Mouse (Mus musculus) midbrain, embryonic 11.5 days (tissue): ENCODE measurements around the gene Cir1. TPM values are rescaled to one million over a fixed set of nuclear protein-coding genes. Genes with fewer than 3 reads are reported as not detected.

ENCODE experiments used
- ATAC-seq: fragments of 200-750 bp; cut with Nextera tagmentation; 2 replicates; pipeline ENCODE4 v1.8.0; 2017; ENCODE audit warnings: moderate TSS enrichment, moderate library complexity; ENCODE audit not compliant: low FRiP score
- DNase-seq: peaks from one replicate; pipeline ENCODE4 v3.0.0; 2015; ENCODE audit warnings: low spot score; ENCODE audit errors: missing footprints
- H3K27ac ChIP-seq: fragments of 300-500 bp; sonication (generic); 2 replicates; pipeline ENCODE4 v1.5.1; 2014; ENCODE audit warnings: low read depth, low read length
- H3K27me3 ChIP-seq: fragments of 300-500 bp; sonication (generic); 2 replicates; pipeline ENCODE4 v1.6.1; 2014; ENCODE audit warnings: mild to moderate bottlenecking, low read length, moderate library complexity, mixed read lengths; ENCODE audit not compliant: control insufficient read depth, insufficient read depth
- H3K36me3 ChIP-seq: fragments of 300-500 bp; sonication (generic); 2 replicates; pipeline ENCODE4 v1.6.1; 2014; ENCODE audit warnings: mild to moderate bottlenecking, low read length, moderate library complexity, mixed read lengths; ENCODE audit not compliant: control insufficient read depth, insufficient read depth
- H3K4me1 ChIP-seq: fragments of 300-500 bp; sonication (generic); 2 replicates; pipeline ENCODE4 v1.6.1; 2014; ENCODE audit warnings: low read length; ENCODE audit not compliant: control insufficient read depth, insufficient read depth
- H3K4me2 ChIP-seq: fragments of 300-500 bp; sonication (generic); 2 replicates; pipeline ENCODE4 v1.6.1; 2014; ENCODE audit warnings: mild to moderate bottlenecking, moderate library complexity
- H3K4me3 ChIP-seq: fragments of 300-500 bp; sonication (generic); 2 replicates; pipeline ENCODE4 v1.5.1; 2014; ENCODE audit warnings: low read depth, low read length
- H3K9ac ChIP-seq: fragments of 300-500 bp; sonication (generic); 2 replicates; pipeline ENCODE4 v1.6.1; 2014; ENCODE audit warnings: low read length
- H3K9me3 ChIP-seq: fragments of 300-500 bp; sonication (generic); 2 replicates; pipeline ENCODE4 v1.6.1; 2016; ENCODE audit warnings: low read length; ENCODE audit not compliant: control insufficient read depth
- WGBS: fragments of 180-500 bp; shearing (Covaris S2); extraction: QIAGEN DNeasy Blood & Tissue Kit; methylation state at CpG from one replicate; pipeline ENCODE4 v1.1.7; 2014; 5-methylcytosine and 5-hydroxymethylcytosine counted together
- polyA plus RNA-seq: library from polyadenylated mRNA; unstranded; fragments of >200 nt; fragmentation: Nextera tagmentation; extraction: Ambion mirVana; gene quantifications from 2 replicates; pipeline ENCODE4 v1.2.1, GENCODE M21; 2014

The Cir1 gene
- polyA plus RNA-seq, 1 experiment from 2014 or later: 21.4 TPM

DNA sequence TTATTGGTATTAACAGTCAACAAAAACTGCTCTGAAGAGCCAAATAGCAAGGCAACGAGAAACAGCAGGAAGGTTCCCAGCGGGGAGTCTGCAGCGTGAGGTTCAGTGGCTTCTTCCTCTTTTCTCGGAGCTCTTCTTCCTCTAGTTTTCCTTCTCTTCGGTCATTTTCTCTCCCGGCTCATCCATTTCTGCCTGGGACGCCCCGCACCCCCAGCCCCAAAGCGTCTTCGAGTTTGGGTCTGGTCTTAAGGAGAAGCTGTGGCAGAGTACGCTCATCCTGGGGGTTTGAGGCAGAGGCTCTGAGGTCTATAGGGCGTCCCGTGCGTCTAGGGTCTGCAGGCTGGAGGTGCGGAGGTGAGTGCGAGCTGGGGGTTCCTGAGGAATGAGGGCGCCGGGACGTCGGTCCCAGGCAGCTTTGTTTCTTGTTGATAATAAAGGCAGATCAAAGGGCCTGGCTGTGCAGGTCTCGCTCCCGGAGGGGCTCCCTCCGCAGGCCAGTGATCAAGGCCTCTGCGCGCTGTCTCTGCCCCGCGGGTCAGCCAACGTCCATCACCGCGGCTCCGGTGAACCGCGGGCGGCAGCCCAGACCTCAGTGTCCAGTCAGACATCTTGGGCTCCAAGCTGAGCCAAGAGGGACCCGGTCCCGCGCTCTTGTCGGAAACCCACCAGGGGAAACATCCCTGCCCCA is 35.3 kb downstream of the Cir1 start:
- Histone ChIP-seq H3K36me3 (no peaks in the 10 kb centered on the region), H3K27ac (peak overlapping the region; percentile 48), H3K4me2 (peak overlapping the region; percentile 46), H3K27me3 (peaks cover 81% of the 10 kb centered on the region), H3K4me1 (peaks cover 55% of the 10 kb centered on the region), H3K4me3 (peak overlapping the region; percentile 25), H3K9me3 (no peaks in the 10 kb centered on the region), H3K9ac (peak overlapping the region; percentile 55)
- WGBS: under 1% methylated on average over 38 of the region's 38 CpGs
- ATAC-seq (no peak), DNase-seq (peak; percentile 98)

DNA sequence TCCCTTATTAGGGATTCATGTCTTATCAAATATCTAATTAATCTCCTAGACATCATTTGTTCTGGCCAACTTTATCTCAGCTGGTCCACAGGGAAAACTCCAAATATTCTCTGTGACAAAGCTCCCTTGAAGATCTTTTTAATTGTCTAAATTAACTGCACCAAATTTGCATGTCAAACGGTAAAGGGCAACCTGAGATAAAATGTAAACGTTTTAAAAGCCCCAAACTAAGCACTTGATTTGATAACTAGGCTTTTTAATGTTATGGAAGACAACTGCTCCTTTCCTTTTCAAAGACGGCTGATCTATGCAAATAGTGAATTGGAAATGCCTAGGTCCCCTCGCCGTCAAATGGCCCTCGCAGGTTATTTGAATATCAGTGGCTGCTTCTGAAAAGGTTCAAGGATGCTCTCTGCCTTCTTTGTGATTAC is 36.3 kb downstream of the Cir1 start:
- peak; percentile 94 for DNase-seq
- no peak overlapping the region for H3K9ac ChIP-seq
- under 1% methylated on average over 6 of the region's 6 CpGs for WGBS
- H3K4me2 ChIP-seq: no peak overlapping the region
- peaks cover 83% of the 10 kb centered on the region for H3K27me3 ChIP-seq
- peaks cover 57% of the 10 kb centered on the region for H3K4me1 ChIP-seq
- H3K9me3 ChIP-seq: no peaks in the 10 kb centered on the region
- H3K27ac ChIP-seq: no peak overlapping the region
- no peaks in the 10 kb centered on the region for H3K36me3 ChIP-seq
- no peak overlapping the region for H3K4me3 ChIP-seq
- ATAC-seq: no peak

DNA sequence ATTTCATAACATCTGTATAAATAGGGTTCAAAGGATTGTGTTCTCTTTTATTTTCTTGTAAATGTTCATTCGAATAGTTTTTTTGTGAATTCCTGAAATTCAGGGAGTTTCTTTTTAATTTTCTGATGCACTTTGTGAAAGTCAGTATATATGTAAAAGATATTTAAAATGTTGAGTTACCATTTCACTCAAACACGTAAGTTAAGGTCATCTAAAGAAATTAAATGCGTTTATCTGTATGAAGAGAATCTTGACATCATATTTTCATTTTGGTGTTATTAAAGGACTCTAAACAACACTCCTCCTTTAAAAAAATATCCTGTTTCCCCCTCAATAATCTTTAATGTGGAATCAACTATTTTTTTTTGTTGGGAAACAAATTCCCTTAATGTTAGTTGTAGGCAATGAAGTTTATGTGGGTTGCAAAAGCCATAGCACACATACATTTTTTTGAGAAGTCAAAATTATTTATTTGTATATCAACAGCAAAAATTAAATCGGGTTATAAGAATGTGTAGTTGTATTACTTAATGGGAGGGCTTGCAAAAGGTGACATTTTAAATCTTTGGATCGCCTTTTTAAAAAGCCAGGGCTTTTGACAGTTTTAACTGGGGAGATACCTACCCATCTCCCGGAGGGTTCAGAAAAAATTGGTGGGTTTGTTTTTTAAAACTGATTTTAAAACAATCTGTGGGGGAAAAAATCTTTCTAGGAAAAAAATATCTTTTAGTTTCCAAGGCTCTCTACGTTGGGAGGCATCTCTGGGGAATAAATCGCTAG is 37.0 kb downstream of the Cir1 start:
- ATAC-seq: no peak
- DNase-seq: peak; percentile 91
- H3K4me1 ChIP-seq: peaks cover 60% of the 10 kb centered on the region
- H3K4me3 ChIP-seq: no peak overlapping the region
- H3K9ac ChIP-seq: no peak overlapping the region
- no peak overlapping the region for H3K27ac ChIP-seq
- no peaks in the 10 kb centered on the region for H3K36me3 ChIP-seq
- peaks cover 83% of the 10 kb centered on the region for H3K27me3 ChIP-seq
- WGBS: 7% methylated on average over 8 of the region's 8 CpGs
- H3K4me2 ChIP-seq: no peak overlapping the region
- no peaks in the 10 kb centered on the region for H3K9me3 ChIP-seq

DNA sequence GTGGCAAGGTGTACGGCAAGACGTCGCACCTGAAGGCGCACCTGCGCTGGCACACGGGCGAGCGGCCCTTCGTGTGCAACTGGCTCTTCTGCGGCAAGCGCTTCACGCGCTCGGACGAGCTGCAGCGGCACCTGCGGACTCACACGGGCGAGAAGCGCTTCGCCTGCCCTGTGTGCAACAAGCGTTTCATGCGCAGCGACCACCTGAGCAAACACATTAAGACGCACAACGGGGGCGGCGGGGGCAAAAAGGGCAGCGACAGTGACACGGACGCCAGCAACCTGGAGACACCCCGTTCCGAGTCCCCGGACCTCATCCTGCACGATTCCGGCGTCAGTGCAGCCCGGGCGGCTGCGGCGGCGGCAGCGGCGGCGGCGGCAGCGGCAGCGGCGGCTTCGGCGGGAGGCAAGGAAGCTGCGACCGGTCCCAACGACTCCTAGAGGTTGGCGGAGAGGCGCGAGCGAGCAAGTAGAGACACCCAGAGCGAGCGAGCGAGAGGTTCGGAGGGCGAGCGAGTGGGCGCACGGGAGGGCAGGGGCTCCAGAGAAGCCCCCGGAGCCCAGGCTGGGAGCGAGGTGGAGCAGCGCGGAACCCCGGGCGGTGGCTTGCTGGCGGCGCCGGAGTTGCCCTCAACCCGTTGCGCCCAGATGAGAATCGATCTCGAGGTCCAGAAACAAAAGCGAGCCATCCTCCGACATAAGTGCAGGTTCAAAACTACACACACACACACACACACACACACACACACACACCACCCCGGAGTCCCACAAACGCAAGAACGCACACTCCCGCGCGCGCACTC is 38.2 kb downstream of the Cir1 start:
- Histone ChIP-seq H3K27ac (no peak overlapping the region), H3K4me2 (peak overlapping the region; percentile 61), H3K36me3 (no peaks in the 10 kb centered on the region), H3K27me3 (peaks cover 84% of the 10 kb centered on the region), H3K9ac (peak overlapping the region; percentile 59), H3K9me3 (no peaks in the 10 kb centered on the region), H3K4me3 (peak overlapping the region; percentile 44), H3K4me1 (peaks cover 56% of the 10 kb centered on the region)
- WGBS: under 1% methylated on average over 88 of the region's 88 CpGs
- DNase-seq (peak; percentile 98), ATAC-seq (no peak)

DNA sequence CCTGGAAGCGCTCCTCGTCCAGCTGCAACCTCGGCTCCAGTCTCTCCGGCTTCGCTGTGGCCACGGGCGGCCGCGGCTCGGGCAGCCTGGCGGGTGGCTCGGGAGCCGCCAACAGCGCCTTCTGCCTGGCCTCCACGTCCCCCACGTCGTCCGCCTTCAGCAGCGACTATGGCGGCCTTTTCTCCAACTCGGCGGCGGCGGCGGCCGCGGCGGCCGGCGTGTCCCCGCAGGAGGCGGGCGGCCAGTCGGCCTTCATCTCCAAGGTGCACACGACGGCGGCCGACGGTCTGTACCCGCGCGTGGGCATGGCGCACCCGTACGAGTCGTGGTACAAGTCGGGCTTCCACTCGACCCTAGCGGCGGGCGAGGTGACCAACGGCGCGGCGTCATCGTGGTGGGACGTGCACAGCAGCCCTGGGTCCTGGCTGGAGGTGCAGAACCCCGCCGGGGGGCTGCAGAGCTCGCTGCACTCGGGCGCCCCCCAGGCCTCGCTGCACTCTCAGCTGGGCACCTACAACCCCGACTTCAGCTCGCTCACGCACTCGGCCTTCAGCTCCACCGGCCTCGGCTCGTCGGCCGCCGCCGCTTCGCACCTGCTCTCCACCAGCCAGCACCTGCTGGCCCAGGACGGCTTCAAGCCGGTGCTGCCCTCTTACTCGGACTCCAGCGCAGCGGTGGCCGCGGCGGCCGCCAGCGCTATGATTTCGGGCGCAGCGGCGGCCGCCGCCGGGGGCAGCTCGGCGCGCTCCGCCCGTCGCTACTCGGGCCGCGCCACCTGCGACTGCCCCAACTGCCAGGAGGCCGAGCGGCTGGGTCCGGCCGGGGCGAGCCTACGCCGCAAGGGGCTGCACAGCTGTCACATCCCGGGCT is 39.0 kb downstream of the Cir1 start:
- DNase-seq (peak; percentile 96), ATAC-seq (peak; percentile 40)
- H3K9me3 ChIP-seq: no peaks in the 10 kb centered on the region
- H3K4me2 ChIP-seq: peak overlapping the region; percentile 61
- peaks cover 85% of the 10 kb centered on the region for H3K27me3 ChIP-seq
- H3K4me3 ChIP-seq: peak overlapping the region; percentile 44
- WGBS: under 1% methylated on average over 104 of the region's 110 CpGs
- no peaks in the 10 kb centered on the region for H3K36me3 ChIP-seq
- H3K4me1 ChIP-seq: peaks cover 51% of the 10 kb centered on the region
- H3K9ac ChIP-seq: peak overlapping the region; percentile 59
- no peak overlapping the region for H3K27ac ChIP-seq

DNA sequence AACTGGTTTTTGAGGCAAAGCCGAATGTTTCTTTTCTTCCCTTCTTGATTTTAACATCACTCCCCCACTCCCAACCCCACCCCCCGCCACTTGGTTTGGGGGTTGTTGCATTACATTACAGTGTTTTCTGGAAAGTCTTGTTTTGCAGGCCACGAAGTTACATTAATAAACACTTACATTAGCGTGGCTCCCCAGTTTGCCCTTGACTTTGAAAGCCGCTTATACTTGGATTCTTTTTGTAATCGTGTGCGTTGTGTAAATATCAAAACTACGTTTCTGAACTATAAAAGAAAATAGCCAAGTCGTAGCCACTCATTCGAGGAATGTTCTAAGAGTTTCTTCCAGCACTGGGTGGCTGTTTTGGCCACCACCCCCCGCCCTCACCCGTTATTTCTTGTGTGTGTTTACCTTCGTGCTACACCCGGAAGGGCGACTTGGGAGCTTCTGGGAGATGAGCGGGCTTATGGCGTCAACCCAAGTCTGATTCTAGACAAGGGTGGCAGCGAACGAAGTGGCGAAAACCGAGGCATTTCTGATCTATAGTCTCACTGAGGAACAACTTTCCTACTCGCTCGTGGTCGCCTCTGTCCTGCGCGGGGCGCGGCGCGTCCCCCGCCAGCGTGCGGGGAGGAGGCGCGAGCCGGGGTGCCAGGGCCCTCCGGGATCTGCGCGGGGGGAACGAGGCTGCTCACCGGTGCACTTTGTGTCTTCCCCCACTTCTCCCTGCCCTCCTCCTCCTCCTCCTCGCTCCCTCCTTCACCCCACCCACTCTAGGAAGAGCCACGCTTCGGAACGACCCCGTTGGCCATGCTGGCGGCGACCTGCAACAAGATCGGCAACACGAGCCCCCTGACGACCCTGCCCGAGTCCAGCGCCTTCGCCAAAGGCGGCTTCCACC is 39.9 kb downstream of the Cir1 start:
- peak; percentile 1; the same call in 1 of the 2 replicates for ATAC-seq
- Histone ChIP-seq H3K9me3 (no peaks in the 10 kb centered on the region), H3K27ac (no peak overlapping the region), H3K4me3 (peak overlapping the region; percentile 44), H3K36me3 (no peaks in the 10 kb centered on the region), H3K9ac (peak overlapping the region; percentile 59), H3K4me1 (peaks cover 46% of the 10 kb centered on the region), H3K27me3 (peaks cover 87% of the 10 kb centered on the region), H3K4me2 (peak overlapping the region; percentile 61)
- DNase-seq: peak; percentile 96
- under 1% methylated on average over 50 of the region's 55 CpGs for WGBS

DNA sequence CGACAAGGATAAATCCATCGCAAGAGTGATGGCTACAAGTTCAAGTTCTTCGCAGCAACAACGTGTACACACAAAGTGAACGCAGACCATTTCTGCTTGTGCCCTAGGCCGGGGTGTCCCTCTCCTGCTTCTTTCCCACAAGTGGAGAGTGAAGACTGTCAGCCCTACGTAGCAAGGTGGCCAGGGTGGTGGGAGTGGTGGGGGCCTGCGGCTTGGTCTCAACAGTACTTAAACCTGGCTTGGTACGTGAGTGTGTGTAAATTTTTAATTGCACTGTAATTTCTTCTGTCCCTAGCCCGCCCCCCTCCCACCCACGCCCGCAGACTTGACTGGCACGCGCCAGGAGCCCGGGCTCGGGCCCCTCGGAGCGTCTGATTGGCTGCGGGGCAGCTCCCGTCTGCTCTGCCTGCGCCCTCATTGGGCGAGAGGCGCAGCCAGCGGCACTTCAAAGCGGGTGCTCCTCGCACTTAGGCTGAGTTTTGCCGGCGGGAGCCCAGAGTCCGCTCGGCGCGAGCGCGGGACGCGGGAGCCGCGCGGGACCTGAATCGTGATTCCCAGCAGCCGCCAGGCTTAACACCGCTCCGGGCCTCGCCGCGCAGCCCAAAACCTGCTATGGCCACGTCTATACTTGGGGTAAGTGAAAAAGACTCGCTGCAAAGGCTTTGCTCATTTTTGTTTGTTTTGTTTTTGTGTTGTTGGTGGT is 40.9 kb downstream of the Cir1 start, which contains the start of gene Sp9:
TSS of gene Sp9 (plus strand) at position 467 of the 703 bp plus-strand sequence.
- H3K9ac ChIP-seq: peak within 1 kb of the TSS; percentile 59
- H3K36me3 ChIP-seq: no peaks in the 10 kb centered on the region
- H3K27ac ChIP-seq: no peak within 1 kb of the TSS
- no peaks in the 10 kb centered on the region for H3K9me3 ChIP-seq
- ATAC-seq (peak; percentile 87), DNase-seq (peak; percentile 97)
- peak within 1 kb of the TSS; percentile 44 for H3K4me3 ChIP-seq
- H3K4me2 ChIP-seq: peak within 1 kb of the TSS; percentile 61
- peaks cover 39% of the 10 kb centered on the region for H3K4me1 ChIP-seq
- WGBS: under 1% methylated on average over 48 of the region's 48 CpGs
- H3K27me3 ChIP-seq: peaks cover 87% of the 10 kb centered on the region
